Mouse (Mus musculus) lung, embryonic 15.5 days (tissue): Measurements from ENCODE around the gene Gm7029. TPM values are rescaled to one million over a fixed set of nuclear protein-coding genes. Genes with fewer than 3 reads are reported as not detected.
"Not testable (repeated sequence)": the region's sequence is repeated elsewhere in the genome, so short reads cannot be mapped to it uniquely, and the experiment has no call there.

ENCODE experiments used
- ATAC-seq: fragments of 200-750 bp; cut with Nextera tagmentation; 2 replicates; pipeline ENCODE4 v1.8.0; 2017; ENCODE audit warnings: moderate number of reproducible peaks, borderline replicate concordance; ENCODE audit not compliant: low FRiP score, low TSS enrichment; ENCODE audit errors: extremely low read depth
- H3K27ac ChIP-seq: fragments of 300-500 bp; sonication (generic); 2 replicates; pipeline ENCODE4 v1.5.1; 2015; ENCODE audit warnings: moderate library complexity, mild to moderate bottlenecking, inconsistent platforms
- H3K27me3 ChIP-seq: fragments of 300-500 bp; sonication (generic); 2 replicates; pipeline ENCODE4 v1.6.1; 2015; ENCODE audit warnings: inconsistent platforms
- H3K36me3 ChIP-seq: fragments of 300-500 bp; sonication (generic); 2 replicates; pipeline ENCODE4 v1.6.1; 2015; ENCODE audit warnings: inconsistent platforms
- H3K4me1 ChIP-seq: fragments of 300-500 bp; sonication (generic); 2 replicates; pipeline ENCODE4 v1.6.1; 2015; ENCODE audit warnings: inconsistent platforms
- H3K4me2 ChIP-seq: fragments of 300-500 bp; sonication (generic); 2 replicates; pipeline ENCODE4 v1.6.1; 2015; ENCODE audit warnings: inconsistent platforms, mild to moderate bottlenecking, moderate library complexity
- H3K4me3 ChIP-seq: fragments of 300-500 bp; sonication (generic); 2 replicates; pipeline ENCODE4 v1.5.1; 2015; ENCODE audit warnings: mild to moderate bottlenecking, inconsistent platforms
- H3K9ac ChIP-seq: fragments of 300-500 bp; sonication (generic); 2 replicates; pipeline ENCODE4 v1.6.1; 2015; ENCODE audit warnings: inconsistent platforms
- H3K9me3 ChIP-seq: fragments of 300-500 bp; sonication (generic); 2 replicates; pipeline ENCODE4 v1.6.1; 2016; ENCODE audit warnings: inconsistent platforms
- WGBS: fragments of 180-500 bp; shearing (Covaris S2); methylation state at CpG from one replicate; pipeline ENCODE4 v1.1.7; 2015; 5-methylcytosine and 5-hydroxymethylcytosine counted together
- polyA plus RNA-seq: library from polyadenylated mRNA; unstranded; fragments of >200 nt; fragmentation: Nextera tagmentation; extraction: Ambion mirVana; gene quantifications from 2 replicates; pipeline ENCODE4 v1.2.1, GENCODE M21; 2015

The Gm7029 gene
- polyA plus RNA-seq, 1 experiment from 2014 or later: not detected

GRCm38 (mm10) chr17:33857816-33858215 lies 15.8 kb upstream of the Gm7029 start:
- no peaks in the 10 kb centered on the region for H3K9me3 ChIP-seq
- H3K27me3 ChIP-seq: no peaks in the 10 kb centered on the region
- no peak overlapping the region for H3K9ac ChIP-seq
- no peaks in the 10 kb centered on the region for H3K36me3 ChIP-seq
- no peak for ATAC-seq
- no peak overlapping the region for H3K4me2 ChIP-seq
- 83% methylated on average over 4 of the region's 4 CpGs for WGBS
- H3K4me3 ChIP-seq: no peak overlapping the region
- no peak overlapping the region for H3K27ac ChIP-seq
- no peaks in the 10 kb centered on the region for H3K4me1 ChIP-seq

DNA sequence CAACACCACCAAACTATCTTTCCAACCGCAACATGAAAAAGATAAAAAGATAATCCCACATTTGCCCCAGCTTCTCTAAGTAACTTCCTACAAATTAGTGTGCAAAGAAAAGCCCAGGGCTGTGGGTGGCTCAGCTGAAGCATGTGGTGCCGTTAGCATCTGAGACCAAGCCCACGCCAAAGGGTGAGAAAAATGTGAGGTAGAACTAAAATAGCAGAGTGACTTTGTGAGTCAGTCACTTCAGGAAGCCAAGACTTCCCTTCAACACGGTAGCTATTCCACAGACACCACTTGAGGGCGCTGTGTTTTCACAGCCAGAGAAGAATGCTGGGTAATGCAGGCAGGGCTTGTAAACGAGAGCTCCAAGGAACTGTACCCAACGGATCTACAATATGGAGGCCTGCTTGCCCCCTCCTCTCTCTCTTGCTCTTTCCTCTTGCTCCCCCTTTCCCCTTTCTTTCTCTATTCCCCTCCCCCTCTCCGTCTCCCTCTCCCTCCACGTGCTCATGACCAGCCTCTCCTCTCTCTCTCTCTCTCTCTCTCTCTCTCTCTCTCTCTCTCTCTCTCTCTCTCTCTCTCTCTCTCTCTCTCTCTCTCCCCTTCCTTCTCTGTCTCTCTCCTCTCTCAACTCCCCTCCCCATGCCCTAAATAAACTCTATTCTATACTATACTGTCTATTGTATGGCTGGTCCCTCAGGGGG lies 8.2 kb upstream of the Gm7029 start:
- ATAC-seq: no peak
- no peak overlapping the region for H3K4me2 ChIP-seq

DNA sequence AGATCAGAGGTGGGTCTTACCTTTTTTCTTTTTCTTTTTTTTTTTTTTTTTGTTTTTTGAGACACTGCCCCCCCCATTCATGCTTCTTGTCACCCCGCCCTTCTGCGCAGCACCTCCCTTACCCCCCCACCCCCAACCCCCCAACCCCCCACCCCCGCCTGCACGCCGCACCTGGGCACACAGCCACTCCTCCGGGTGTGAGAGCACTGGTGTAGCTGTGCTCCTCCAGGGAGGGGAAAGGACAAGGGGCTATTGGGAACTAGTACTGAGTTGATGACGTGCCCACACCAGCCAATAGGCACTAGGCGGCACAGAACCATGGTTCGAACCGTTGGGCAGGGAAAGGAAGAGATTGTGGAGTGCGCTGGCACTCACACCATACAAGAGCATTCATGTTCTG lies 774 bp downstream of the Gm7029 start:
- H3K4me2 ChIP-seq: no peak overlapping the region
- no peak for ATAC-seq
- no peak overlapping the region for H3K27ac ChIP-seq
- no peaks in the 10 kb centered on the region for H3K4me1 ChIP-seq
- WGBS: 74% methylated on average over 8 of the region's 11 CpGs
- H3K4me3 ChIP-seq: no peak overlapping the region
- H3K27me3 ChIP-seq: no peaks in the 10 kb centered on the region
- H3K36me3 ChIP-seq: peaks cover 31% of the 10 kb centered on the region
- no peaks in the 10 kb centered on the region for H3K9me3 ChIP-seq
- H3K9ac ChIP-seq: no peak overlapping the region

More for the DNA sequence above, 8.2 kb upstream of the Gm7029 start:
- 34% methylated on average over 9 of the region's 9 CpGs for WGBS
- no peak overlapping the region for H3K27ac ChIP-seq
- H3K9me3 ChIP-seq: no peaks in the 10 kb centered on the region
- no peaks in the 10 kb centered on the region for H3K4me1 ChIP-seq
- H3K9ac ChIP-seq: no peak overlapping the region
- no peak overlapping the region for H3K4me3 ChIP-seq
- H3K36me3 ChIP-seq: no peaks in the 10 kb centered on the region
- H3K27me3 ChIP-seq: no peaks in the 10 kb centered on the region

DNA sequence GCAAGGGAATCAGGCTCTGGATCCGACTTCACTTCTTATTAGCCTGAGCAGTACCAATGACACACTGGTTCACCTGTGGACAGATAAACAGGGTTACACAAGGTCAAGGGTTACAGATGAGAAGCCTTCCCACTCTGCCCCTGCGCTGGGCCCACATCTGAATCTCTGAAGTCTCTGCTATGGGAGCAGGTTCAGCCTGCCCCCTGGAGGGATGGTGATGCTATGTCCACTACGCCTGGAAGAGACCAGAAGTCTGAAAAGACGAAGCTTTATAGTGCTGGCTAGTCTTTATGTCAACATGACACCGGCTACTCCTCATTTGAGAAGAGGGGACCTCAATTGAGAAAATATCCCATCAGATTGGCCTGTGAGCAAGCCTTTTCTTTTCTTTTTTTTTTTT lies 2.2 kb downstream of the Gm7029 start:
- not testable (repeated sequence) for H3K4me3 ChIP-seq, H3K9ac ChIP-seq, H3K4me2 ChIP-seq, H3K27ac ChIP-seq, ATAC-seq, H3K27me3 ChIP-seq, H3K9me3 ChIP-seq, H3K4me1 ChIP-seq
- peaks cover 41% of the 10 kb centered on the region for H3K36me3 ChIP-seq
- 69% methylated on average over 5 of the region's 5 CpGs for WGBS

DNA sequence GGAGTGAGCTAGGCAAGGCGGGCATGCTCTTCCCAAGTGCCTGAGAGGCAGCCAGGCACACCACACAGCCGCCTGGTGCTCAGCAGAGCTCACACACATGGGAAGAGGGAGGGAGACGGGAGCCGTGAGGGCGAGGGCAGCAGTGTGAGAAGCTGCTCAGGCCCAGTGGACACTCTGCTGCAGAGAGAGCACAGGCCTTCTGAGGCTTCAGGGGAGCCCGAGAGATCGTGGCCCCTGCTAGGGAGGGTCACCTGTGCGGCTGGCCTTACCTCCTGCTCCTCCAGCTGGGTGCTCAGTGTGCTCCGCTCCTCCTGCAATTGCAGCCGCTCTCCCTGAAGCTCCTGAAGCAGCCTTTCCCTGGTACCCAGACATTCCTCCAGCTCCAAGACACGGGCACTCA lies 10.7 kb downstream of the Gm7029 start:
- ATAC-seq: not testable (repeated sequence)
- H3K36me3 ChIP-seq: peaks cover 36% of the 10 kb centered on the region
- 92% methylated on average over 10 of the region's 11 CpGs for WGBS

DNA sequence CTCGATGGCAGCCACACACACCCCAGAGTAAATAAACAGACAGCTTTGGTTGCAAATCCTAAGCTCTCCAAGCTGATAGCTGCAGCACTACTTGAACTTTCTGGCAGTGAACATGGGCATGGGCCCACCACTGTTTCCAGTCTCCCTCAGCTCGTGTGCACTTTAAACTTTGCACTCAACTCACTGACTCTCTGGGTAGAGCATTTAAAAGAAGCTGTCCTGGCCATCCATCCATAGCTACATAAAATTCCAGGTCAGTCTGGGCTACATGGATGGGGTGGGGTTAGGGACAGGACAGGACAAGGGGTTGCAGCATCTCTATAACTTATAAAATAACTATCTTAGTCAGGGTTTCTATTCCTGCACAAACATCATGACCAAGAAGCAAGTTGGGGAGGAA lies 14.2 kb downstream of the Gm7029 start:
- H3K4me2 ChIP-seq, H3K27ac ChIP-seq, H3K4me3 ChIP-seq, H3K9ac ChIP-seq, ATAC-seq, H3K27me3 ChIP-seq, H3K9me3 ChIP-seq: not testable (repeated sequence)
- Histone ChIP-seq H3K36me3 (peaks cover 13% of the 10 kb centered on the region; the same call in 1 of the 2 replicates), H3K4me1 (peaks cover 17% of the 10 kb centered on the region; the same call in 1 of the 2 replicates)
- WGBS: 38% methylated on average over 2 of the region's 2 CpGs

More for the DNA sequence above, 10.7 kb downstream of the Gm7029 start:
- H3K4me1 ChIP-seq: peaks cover 16% of the 10 kb centered on the region; the same call in 1 of the 2 replicates
- not testable (repeated sequence) for H3K27ac ChIP-seq, H3K27me3 ChIP-seq, H3K4me2 ChIP-seq, H3K9ac ChIP-seq, H3K9me3 ChIP-seq, H3K4me3 ChIP-seq

- H3K27me3 ChIP-seq, H3K9me3 ChIP-seq, H3K27ac ChIP-seq, H3K9ac ChIP-seq, ATAC-seq, H3K4me3 ChIP-seq: not testable (repeated sequence)
- H3K4me2 ChIP-seq: peak overlapping the region; percentile 62; the same call in 1 of the 2 replicates
- peaks cover 13% of the 10 kb centered on the region; the same call in 1 of the 2 replicates for H3K36me3 ChIP-seq
- H3K4me1 ChIP-seq: peaks cover 17% of the 10 kb centered on the region; the same call in 1 of the 2 replicates
Observed at GRCm38 (mm10) chr17:33888230-33888629, 14.6 kb downstream of the Gm7029 start.

GRCm38 (mm10) chr17:33889941-33890532 lies 16.4 kb downstream of the Gm7029 start:
- Histone ChIP-seq H3K4me2 (peak overlapping the region; percentile 62), H3K27ac (peak overlapping the region; percentile 75), H3K9ac (peak overlapping the region; percentile 66), H3K4me3 (peak overlapping the region; percentile 73), H3K36me3 (peaks cover 10% of the 10 kb centered on the region; the same call in 1 of the 2 replicates), H3K4me1 (peaks cover 17% of the 10 kb centered on the region; the same call in 1 of the 2 replicates)
- under 1% methylated on average over 39 of the region's 44 CpGs for WGBS
- not testable (repeated sequence) for H3K9me3 ChIP-seq, H3K27me3 ChIP-seq
- peak; percentile 15 for ATAC-seq

DNA sequence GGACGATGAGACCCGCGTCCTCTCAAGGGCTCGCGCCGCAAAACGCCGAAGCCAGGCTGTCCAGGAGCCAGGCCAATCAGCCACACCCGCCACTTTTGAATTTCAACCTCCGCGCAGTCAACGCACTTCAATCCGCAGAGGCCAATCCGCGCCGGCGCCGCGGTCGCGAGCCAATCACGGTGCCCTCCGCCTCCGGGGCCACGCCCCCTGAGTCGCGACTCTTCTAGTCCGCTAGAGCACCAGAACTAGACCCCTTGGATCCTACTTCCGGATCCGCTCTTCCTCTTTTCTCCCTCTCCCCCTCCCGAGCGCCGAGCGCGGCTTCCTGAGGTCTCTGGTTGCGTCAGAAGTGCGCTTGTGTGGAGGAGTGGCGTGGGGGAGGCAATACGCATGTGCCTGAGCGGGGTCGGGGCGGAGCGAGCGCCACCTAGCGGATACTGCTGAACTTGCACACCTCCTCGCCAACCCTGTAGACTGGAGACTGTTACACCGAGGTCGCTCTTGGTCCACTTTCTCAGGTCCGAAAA lies 17.0 kb downstream of the Gm7029 start, which contains the start of gene Kifc1:
Gene Kifc1 (minus strand): TSS at position 129 of the 527 bp plus-strand sequence.
- WGBS: under 1% methylated on average over 49 of the region's 49 CpGs
- Histone ChIP-seq H3K36me3 (peaks cover 7% of the 10 kb centered on the region; the same call in 1 of the 2 replicates), H3K27ac (peak within 1 kb of the TSS; percentile 75), H3K27me3 (no peaks in the 10 kb centered on the region), H3K4me2 (peak within 1 kb of the TSS; percentile 62), H3K4me1 (peaks cover 17% of the 10 kb centered on the region; the same call in 1 of the 2 replicates), H3K9ac (peak within 1 kb of the TSS; percentile 66), H3K9me3 (no peaks in the 10 kb centered on the region), H3K4me3 (peak within 1 kb of the TSS; percentile 73)
- peak; percentile 99 for ATAC-seq

DNA sequence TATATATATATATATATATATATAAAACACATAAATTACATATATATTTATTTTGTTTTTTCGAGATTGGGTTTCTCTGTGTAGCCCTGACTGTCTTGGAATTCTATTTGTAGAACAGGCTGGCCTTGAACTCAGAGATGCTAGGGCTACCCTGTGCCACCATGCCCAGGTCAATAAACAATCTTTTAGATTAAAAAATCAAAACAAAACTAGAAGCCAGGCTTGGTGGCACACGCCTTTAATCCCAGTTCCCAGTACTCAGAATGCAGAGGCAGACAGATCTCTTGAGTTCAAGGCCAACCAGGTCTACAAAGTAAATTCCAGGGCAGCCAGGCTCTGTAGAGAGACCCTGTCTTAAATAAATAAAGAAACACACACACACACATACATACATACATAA lies 17.7 kb downstream of the Gm7029 start:
- Histone ChIP-seq H3K27me3 (no peaks in the 10 kb centered on the region), H3K9me3 (no peaks in the 10 kb centered on the region), H3K9ac (no peak overlapping the region), H3K36me3 (no peaks in the 10 kb centered on the region; the same call in 1 of the 2 replicates), H3K4me1 (peaks cover 17% of the 10 kb centered on the region; the same call in 1 of the 2 replicates), H3K27ac (no peak overlapping the region), H3K4me2 (no peak overlapping the region), H3K4me3 (no peak overlapping the region)
- WGBS: 40% methylated on average over 2 of the region's 2 CpGs
- no peak for ATAC-seq

- not testable (repeated sequence) for H3K36me3 ChIP-seq, ATAC-seq
Observed at GRCm38 (mm10) chr17:33891892-33892291, 18.3 kb downstream of the Gm7029 start.

GRCm38 (mm10) chr17:33892429-33892828 lies 18.8 kb downstream of the Gm7029 start:
- no peak overlapping the region for H3K4me2 ChIP-seq
- H3K36me3 ChIP-seq: no peaks in the 10 kb centered on the region
- no peaks in the 10 kb centered on the region for H3K27me3 ChIP-seq
- 27% methylated on average over 7 of the region's 7 CpGs for WGBS
- no peak overlapping the region for H3K4me3 ChIP-seq
- ATAC-seq: no peak
- H3K27ac ChIP-seq: no peak overlapping the region
- H3K9me3 ChIP-seq: no peaks in the 10 kb centered on the region
- H3K9ac ChIP-seq: no peak overlapping the region
- H3K4me1 ChIP-seq: peaks cover 17% of the 10 kb centered on the region; the same call in 1 of the 2 replicates

More at GRCm38 (mm10) chr17:33891892-33892291, 18.3 kb downstream of the Gm7029 start:
- not testable (repeated sequence) for H3K9me3 ChIP-seq, H3K4me2 ChIP-seq, H3K27me3 ChIP-seq, H3K27ac ChIP-seq, H3K4me3 ChIP-seq, H3K9ac ChIP-seq
- H3K4me1 ChIP-seq: peaks cover 17% of the 10 kb centered on the region; the same call in 1 of the 2 replicates
- 69% methylated on average over 6 of the region's 6 CpGs for WGBS
